Mouse (Mus musculus): ENCODE measurements around the gene Shkbp1. TPM values are rescaled to one million over a fixed set of nuclear protein-coding genes. Genes with fewer than 3 reads are reported as not detected.
A peak's percentile ranks its signal among the peaks of the same experiment; 100 is the strongest.

Gene Shkbp1
- polyA plus RNA-seq, 1 experiment from 2014 or later, result 35.4 TPM

DNA sequence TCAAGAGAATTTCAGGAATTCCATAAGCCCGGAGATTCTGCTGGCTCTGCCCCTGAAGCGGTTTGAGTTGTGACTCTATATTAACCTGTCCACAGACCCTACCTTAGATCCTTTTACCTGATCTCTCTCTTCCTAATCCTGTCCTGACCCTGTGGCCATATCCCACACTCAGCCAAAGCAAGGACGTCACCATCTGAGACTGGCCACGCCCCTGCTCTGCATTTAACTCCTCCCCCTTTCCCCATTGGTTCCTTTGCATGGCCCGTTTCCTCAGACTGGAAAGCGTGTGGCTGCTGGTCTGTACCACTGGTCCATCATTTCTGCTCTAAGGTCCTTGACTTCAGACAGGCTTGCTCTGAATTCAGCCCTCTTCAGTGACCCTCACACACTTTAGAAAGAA, 10.4 kb downstream of the Shkbp1 start:
- Histone ChIP-seq H3K9ac (no peak overlapping the region), H3K4me1 (replicated peaks) (no peaks in the 10 kb centered on the region), H3K27ac (ENCODE audit: poor library complexity, severe bottlenecking) (no peak overlapping the region), H3K4me2 (no peak overlapping the region), H3K27me3 (replicated peaks) (0 out of 2 replicates have a peak, but pooled peaks cover 1% of the 10 kb centered on the region), H3K36me3 (peaks cover 68% of the 10 kb centered on the region), H3K9me3 (replicated peaks) (no peaks in the 10 kb centered on the region), H3K4me3 (no peak overlapping the region)
- ATAC-seq (ENCODE audit: insufficient number of reproducible peaks, low FRiP score), result peak; percentile 44
- WGBS, result 20% methylated on average over 6 of the region's 6 CpGs

- Histone ChIP-seq H3K4me2 (no peak overlapping the region), H3K36me3 (peaks cover 40% of the 10 kb centered on the region), H3K9me3 (replicated peaks) (no peaks in the 10 kb centered on the region), H3K9ac (no peak overlapping the region), H3K4me3 (no peak overlapping the region), H3K4me1 (replicated peaks) (peaks cover 3% of the 10 kb centered on the region), H3K27ac (ENCODE audit: poor library complexity, severe bottlenecking) (no peak overlapping the region), H3K27me3 (replicated peaks) (peaks cover 26% of the 10 kb centered on the region)
- 50% methylated on average over 4 of the region's 4 CpGs for WGBS
- ATAC-seq (ENCODE audit: insufficient number of reproducible peaks, low FRiP score), result no peak
These were observed 13.2 kb downstream of the Shkbp1 start for GRCm38 (mm10) chr7:27342595-27342994.

DNA sequence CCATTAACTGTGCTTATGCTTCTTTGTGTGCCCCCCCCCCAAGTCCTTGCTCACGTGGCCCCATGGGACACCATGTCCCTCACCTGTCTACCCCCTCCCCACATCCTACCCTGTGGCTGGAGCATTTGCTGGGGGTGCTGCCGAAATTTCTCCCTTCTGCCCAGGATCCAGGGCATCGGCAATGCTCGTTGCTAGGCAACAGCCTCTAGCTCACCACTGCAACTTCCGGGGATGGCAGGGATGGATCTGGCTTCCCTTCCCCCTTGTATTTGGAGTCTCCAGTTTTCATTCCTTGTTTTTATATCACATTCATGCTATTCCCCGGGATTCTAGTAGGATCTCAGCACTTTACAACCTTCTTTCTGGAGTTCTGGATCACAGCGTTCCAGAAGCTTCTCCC, 16.3 kb downstream of the Shkbp1 start:
- H3K9ac ChIP-seq, result no peak overlapping the region
- peaks cover 18% of the 10 kb centered on the region for H3K4me1 ChIP-seq (replicated peaks)
- no peaks in the 10 kb centered on the region for H3K9me3 ChIP-seq (replicated peaks)
- 42% methylated on average over 7 of the region's 7 CpGs for WGBS
- H3K27ac ChIP-seq (ENCODE audit: poor library complexity, severe bottlenecking), result no peak overlapping the region
- no peak for ATAC-seq (ENCODE audit: insufficient number of reproducible peaks, low FRiP score)
- peaks cover 22% of the 10 kb centered on the region for H3K36me3 ChIP-seq
- peaks cover 49% of the 10 kb centered on the region for H3K27me3 ChIP-seq (replicated peaks)
- H3K4me3 ChIP-seq, result no peak overlapping the region
- H3K4me2 ChIP-seq, result no peak overlapping the region

- WGBS, result 67% methylated on average over 4 of the region's 4 CpGs
- H3K9ac ChIP-seq, result no peak overlapping the region
- H3K4me1 ChIP-seq (replicated peaks), result peaks cover 22% of the 10 kb centered on the region
- H3K4me3 ChIP-seq, result no peak overlapping the region
- no peaks in the 10 kb centered on the region for H3K9me3 ChIP-seq (replicated peaks)
- H3K27ac ChIP-seq (ENCODE audit: poor library complexity, severe bottlenecking), result no peak overlapping the region
- peaks cover 54% of the 10 kb centered on the region for H3K27me3 ChIP-seq (replicated peaks)
- peaks cover 18% of the 10 kb centered on the region for H3K36me3 ChIP-seq
- ATAC-seq (ENCODE audit: insufficient number of reproducible peaks, low FRiP score), result no peak
- no peak overlapping the region for H3K4me2 ChIP-seq
These were observed 16.7 kb downstream of the Shkbp1 start for GRCm38 (mm10) chr7:27339114-27339513.

- no peak within 1 kb of the TSS for H3K27ac ChIP-seq (ENCODE audit: poor library complexity, severe bottlenecking)
- H3K4me2 ChIP-seq, result peak within 1 kb of the TSS; percentile 90
- no peaks in the 10 kb centered on the region for H3K9me3 ChIP-seq (replicated peaks)
- peak within 1 kb of the TSS; percentile 68 for H3K9ac ChIP-seq
- peaks cover 4% of the 10 kb centered on the region for H3K36me3 ChIP-seq
- H3K4me1 ChIP-seq (replicated peaks), result peaks cover 37% of the 10 kb centered on the region
- peak within 1 kb of the TSS; percentile 53 for H3K4me3 ChIP-seq
- ATAC-seq (ENCODE audit: insufficient number of reproducible peaks, low FRiP score), result peak; percentile 48
- peaks cover 72% of the 10 kb centered on the region for H3K27me3 ChIP-seq (replicated peaks)
- under 1% methylated on average over 36 of the region's 36 CpGs for WGBS
These were observed 18.5 kb downstream of the Shkbp1 start, which contains the start of gene Ltbp4 for GRCm38 (mm10) chr7:27337175-27337853. Gene Ltbp4, minus strand, starts transcription at chr7:27337692.

GRCm38 (mm10) chr7:27335928-27336823, 19.6 kb downstream of the Shkbp1 start:
- no peaks in the 10 kb centered on the region for H3K36me3 ChIP-seq
- WGBS, result under 1% methylated on average over 47 of the region's 47 CpGs
- peak; percentile 74 for ATAC-seq (ENCODE audit: insufficient number of reproducible peaks, low FRiP score)
- peak overlapping the region; percentile 53 for H3K4me3 ChIP-seq
- H3K9me3 ChIP-seq (replicated peaks), result no peaks in the 10 kb centered on the region
- peak overlapping the region; percentile 90 for H3K4me2 ChIP-seq
- H3K27ac ChIP-seq (ENCODE audit: poor library complexity, severe bottlenecking), result peak overlapping the region; percentile 0; the same call in 1 of the 2 replicates
- H3K4me1 ChIP-seq (replicated peaks), result peaks cover 46% of the 10 kb centered on the region
- H3K27me3 ChIP-seq (replicated peaks), result peaks cover 76% of the 10 kb centered on the region
- peak overlapping the region; percentile 53 for H3K9ac ChIP-seq

DNA sequence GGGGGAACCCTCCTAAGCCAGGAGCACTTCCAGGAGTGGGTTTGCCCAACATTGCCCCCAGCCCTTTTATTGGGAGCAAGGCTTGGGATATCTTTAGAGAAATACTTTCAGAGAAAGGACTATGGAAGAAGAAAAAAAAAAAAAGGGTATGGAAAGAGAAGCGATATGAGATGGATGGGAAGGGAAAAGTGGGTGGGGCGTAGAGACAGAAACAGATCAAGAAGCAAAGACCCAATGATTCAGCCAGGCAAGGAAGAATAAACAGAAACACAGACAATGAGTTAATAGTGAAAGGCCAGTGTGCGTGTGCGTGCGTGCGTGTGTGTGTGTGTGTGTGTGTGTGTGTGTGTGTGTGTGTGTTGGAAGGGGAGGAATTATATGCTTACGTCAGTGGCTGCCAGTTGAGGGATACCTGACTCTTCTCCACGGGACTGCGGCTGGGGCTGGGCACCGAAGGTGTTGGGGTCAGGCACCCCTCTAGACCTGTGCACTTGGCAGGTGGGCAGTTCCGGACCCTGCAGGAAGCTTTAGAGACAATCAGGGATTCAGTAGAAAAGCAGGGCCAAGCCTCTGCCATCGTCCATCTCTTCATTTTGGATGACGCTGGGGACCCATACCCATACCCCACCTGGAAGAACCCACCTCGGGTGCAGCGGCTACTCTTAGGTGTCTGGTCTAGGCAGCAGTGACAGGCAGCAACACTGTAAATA, 20.7 kb downstream of the Shkbp1 start:
- ATAC-seq (ENCODE audit: insufficient number of reproducible peaks, low FRiP score), result no peak
- Histone ChIP-seq H3K36me3 (no peaks in the 10 kb centered on the region), H3K4me1 (replicated peaks) (peaks cover 56% of the 10 kb centered on the region), H3K4me3 (peak overlapping the region; percentile 70), H3K27ac (ENCODE audit: poor library complexity, severe bottlenecking) (peak overlapping the region; percentile 84), H3K4me2 (peak overlapping the region; percentile 95), H3K27me3 (replicated peaks) (peaks cover 82% of the 10 kb centered on the region), H3K9me3 (replicated peaks) (no peaks in the 10 kb centered on the region), H3K9ac (0 out of 2 replicates have a peak overlapping the region, but pooled peaks have one; percentile 32)
- 42% methylated on average over 15 of the region's 15 CpGs for WGBS

- no peaks in the 10 kb centered on the region for H3K9me3 ChIP-seq (replicated peaks)
- H3K36me3 ChIP-seq, result no peaks in the 10 kb centered on the region
- WGBS, result 1% methylated on average over 32 of the region's 32 CpGs
- peaks cover 63% of the 10 kb centered on the region for H3K4me1 ChIP-seq (replicated peaks)
- H3K27me3 ChIP-seq (replicated peaks), result peaks cover 84% of the 10 kb centered on the region
- peak overlapping the region; percentile 95 for H3K4me2 ChIP-seq
- H3K9ac ChIP-seq, result 0 out of 2 replicates have a peak overlapping the region, but pooled peaks have one; percentile 86
- H3K4me3 ChIP-seq, result peak overlapping the region; percentile 70
- peak overlapping the region; percentile 84 for H3K27ac ChIP-seq (ENCODE audit: poor library complexity, severe bottlenecking)
- 0 out of 2 replicates have a peak, but pooled peaks have one; percentile 16 for ATAC-seq (ENCODE audit: insufficient number of reproducible peaks, low FRiP score)
These were observed 21.4 kb downstream of the Shkbp1 start for GRCm38 (mm10) chr7:27334405-27334911.

GRCm38 (mm10) chr7:27333316-27333941, 22.4 kb downstream of the Shkbp1 start:
- peak overlapping the region; percentile 70 for H3K4me3 ChIP-seq

More at GRCm38 (mm10) chr7:27333316-27333941, 22.4 kb downstream of the Shkbp1 start:
- Histone ChIP-seq H3K9me3 (replicated peaks) (no peaks in the 10 kb centered on the region), H3K27me3 (replicated peaks) (peaks cover 86% of the 10 kb centered on the region), H3K4me2 (peak overlapping the region; percentile 95), H3K36me3 (no peaks in the 10 kb centered on the region), H3K9ac (peak overlapping the region; percentile 86), H3K27ac (ENCODE audit: poor library complexity, severe bottlenecking) (peak overlapping the region; percentile 84), H3K4me1 (replicated peaks) (peaks cover 67% of the 10 kb centered on the region)
- no peak for ATAC-seq (ENCODE audit: insufficient number of reproducible peaks, low FRiP score)
- WGBS, result under 1% methylated on average over 67 of the region's 77 CpGs

All from heart, embryonic 12.5 days (tissue).